Mouse (Mus musculus): ENCODE measurements around the gene Ehbp1. TPM values are rescaled to one million over a fixed set of nuclear protein-coding genes. Genes with fewer than 3 reads are reported as not detected.

The Ehbp1 gene
- total and polyA plus RNA-seq, 3 experiments: 2.5 to 4.0 (median 3.1) TPM

DNA sequence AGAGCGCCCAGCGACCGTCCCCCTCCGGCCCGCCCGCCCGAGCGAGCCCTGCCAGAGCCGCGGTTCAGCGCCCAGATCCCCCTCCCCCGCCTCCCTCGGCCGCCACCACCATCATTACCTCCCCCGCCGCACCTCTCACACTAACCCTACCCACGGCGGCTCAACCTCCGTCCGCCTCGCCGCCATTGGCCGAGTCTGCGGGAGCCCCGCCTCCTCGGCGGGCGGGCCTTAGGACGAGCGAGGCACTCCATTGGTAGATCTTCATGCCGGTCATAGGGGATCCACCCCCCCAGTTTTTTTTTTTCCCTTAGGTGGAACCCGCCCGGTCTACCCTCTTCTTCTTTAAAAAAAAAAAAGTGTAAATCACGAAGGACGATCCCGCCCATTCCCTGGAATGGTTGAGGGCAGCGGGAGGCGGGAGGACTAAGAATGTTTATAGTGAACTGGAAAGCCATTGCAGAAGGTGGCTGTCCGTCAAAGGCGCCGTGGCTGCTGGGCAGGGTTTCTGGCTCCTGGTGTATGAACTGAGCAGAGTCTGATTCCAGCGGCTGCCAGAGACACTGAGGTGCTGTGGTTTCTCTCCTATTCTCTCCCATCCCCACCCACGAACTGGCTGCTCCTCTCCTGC is 55.1 kb downstream of the Ehbp1 start:
- H3K36me3 ChIP-seq (replicated peaks in 1 of 2; ENCODE audit: control insufficient read depth in 1 of 2, insufficient read depth in 1 of 2, low read length in 1 of 2): peaks cover 0 to 10% of the 10 kb centered on the region in 2 experiments
- dilution Hi-C loops (cut with MboI; ENCODE audit: extremely low pct_ligation_motif_present, extremely low pct_unique_long_range_greater_than_20kb, low sequenced_read_pairs): no loop called here
- in situ Hi-C loops (cut with MboI; ENCODE audit: low pct_ligation_motif_present, low pct_unique_long_range_greater_than_20kb, low sequenced_read_pairs): no loop called here
- no peaks in the 10 kb centered on the region for H3K9me3 ChIP-seq (replicated peaks; ENCODE audit: low read length)
- no peaks in the 10 kb centered on the region for H3K79me2 ChIP-seq (replicated peaks; ENCODE audit: control insufficient read depth, extremely low read depth, insufficient read depth, poor library complexity, severe bottlenecking)
- peak overlapping the region; percentile 74 for H3K9ac ChIP-seq (ENCODE audit: insufficient read depth, low read depth)
- H3K4me3 ChIP-seq (replicated peaks in 1 of 3; ENCODE audit: low read depth in 2 of 3, low read length in 2 of 3, poor library complexity in 1 of 3): peak overlapping the region; percentile 58 to 74 (median 72)
- no peaks in the 10 kb centered on the region for H3K27me3 ChIP-seq (replicated peaks)
- H3K4me2 ChIP-seq (ENCODE audit: insufficient read depth, low read depth, poor library complexity, severe bottlenecking): peak overlapping the region; percentile 92
- H3K4me1 ChIP-seq (ENCODE audit: control insufficient read depth in 1 of 2, insufficient read depth in 2 of 2): peaks cover 11 to 23% of the 10 kb centered on the region in 2 experiments
- H3K27ac ChIP-seq (ENCODE audit: insufficient read depth, low read depth): no peak overlapping the region
- TF ChIP-seq SMC3 (IDR thresholded peaks at IDR 0.05; ENCODE audit: low read depth, low read length) (no peak), UBTF (IDR thresholded peaks at IDR 0.05; ENCODE audit: low read depth, low read length) (no peak), USF2 (conservative IDR thresholded peaks at IDR 0.05; ENCODE audit: low read depth, low read length) (no peak), JUN (IDR thresholded peaks at IDR 0.05; ENCODE audit: insufficient read depth, low read depth, low read length) (no peak), BHLHE40 (IDR thresholded peaks at IDR 0.05; ENCODE audit: low read depth, low read length) (0 out of 2 replicates have a peak, but pooled peaks have one; percentile 6), POLR2A (IDR thresholded peaks at IDR 0.05; ENCODE audit: low read depth, low read length) (peak; percentile 58; the same call in 1 of the 2 replicates), USF1 (IDR thresholded peaks at IDR 0.05; ENCODE audit: low read depth, low read length) (no peak), ZNF384 (IDR thresholded peaks at IDR 0.05; ENCODE audit: low read depth, low read length) (peak; percentile 100), CHD2 (IDR thresholded peaks at IDR 0.05; ENCODE audit: low read length) (peak; percentile 95), ETS1 (conservative IDR thresholded peaks at IDR 0.05; ENCODE audit: low read depth, low read length) (peak; percentile 18; the same call in 1 of the 2 replicates), MYC (IDR thresholded peaks at IDR 0.05; ENCODE audit: low read depth, low read length) (no peak), SIN3A (IDR thresholded peaks at IDR 0.05; ENCODE audit: low read length) (peak; percentile 21; the same call in 1 of the 2 replicates), CHD1 (IDR thresholded peaks at IDR 0.05; ENCODE audit: low read depth, low read length) (no peak), EP300 (IDR thresholded peaks at IDR 0.05; ENCODE audit: low read length) (no peak), MAZ (IDR thresholded peaks at IDR 0.05; ENCODE audit: low read depth, low read length) (peak; percentile 91), HCFC1 (IDR thresholded peaks at IDR 0.05; ENCODE audit: low read depth, low read length) (peak; percentile 73), ZC3H11A (IDR thresholded peaks at IDR 0.05; ENCODE audit: low read depth, low read length) (no peak), TCF12 (IDR thresholded peaks at IDR 0.05; ENCODE audit: low read depth, low read length) (peak; percentile 69), MXI1 (IDR thresholded peaks at IDR 0.05; ENCODE audit: low read depth, low read length) (no peak; the same call in none of the 2 replicates), IRF4 (IDR thresholded peaks at IDR 0.05; ENCODE audit: low read depth, low read length) (peak; percentile 29; the same call in 1 of the 2 replicates), ZMIZ1 (IDR thresholded peaks at IDR 0.05; ENCODE audit: low read depth, low read length) (peak; percentile 28; the same call in 1 of the 2 replicates), JUND (conservative IDR thresholded peaks at IDR 0.05; ENCODE audit: low read depth, low read length) (no peak), NELFE (IDR thresholded peaks at IDR 0.05; ENCODE audit: low read depth, low read length) (peak; percentile 39; the same call in 1 of the 2 replicates), CTCF (conservative IDR thresholded peaks at IDR 0.05 in 1 of 2, IDR thresholded peaks at IDR 0.05 in 1 of 2; ENCODE audit: low read depth in 2 of 2, low read length in 2 of 2) (no peak), RAD21 (IDR thresholded peaks at IDR 0.05; ENCODE audit: low read depth, low read length) (no peak), TBP (conservative IDR thresholded peaks at IDR 0.05; ENCODE audit: low read depth, low read length) (no peak), E2F4 (IDR thresholded peaks at IDR 0.05; ENCODE audit: insufficient replicate concordance, low read depth, low read length) (no peak), MAX (IDR thresholded peaks at IDR 0.05; ENCODE audit: low read length) (peak; percentile 69; the same call in 1 of the 2 replicates), GABPA (IDR thresholded peaks at IDR 0.05; ENCODE audit: insufficient replicate concordance, low read depth, low read length) (no peak), ZKSCAN1 (IDR thresholded peaks at IDR 0.05; ENCODE audit: borderline replicate concordance, low read depth, low read length) (no peak; the same call in 1 of the 2 replicates), PAX5 (IDR thresholded peaks at IDR 0.05; ENCODE audit: low read length) (no peak), MEF2A (IDR thresholded peaks at IDR 0.05; ENCODE audit: borderline replicate concordance, low read depth, low read length) (0 out of 2 replicates have a peak, but pooled peaks have one; percentile 26), MAFK (IDR thresholded peaks at IDR 0.05; ENCODE audit: insufficient replicate concordance, low read length) (no peak), KAT2A (IDR thresholded peaks at IDR 0.05; ENCODE audit: insufficient replicate concordance, low read length) (0 out of 2 replicates have a peak, but pooled peaks have one; percentile 9), NRF1 (IDR thresholded peaks at IDR 0.05; ENCODE audit: low read depth, low read length) (0 out of 2 replicates have a peak, but pooled peaks have one; percentile 8), RCOR1 (conservative IDR thresholded peaks at IDR 0.05; ENCODE audit: low read depth, low read length) (no peak), ELF1 (IDR thresholded peaks at IDR 0.05; ENCODE audit: low read depth, low read length) (peak; percentile 57), POLR2AphosphoS2 (IDR thresholded peaks at IDR 0.05; ENCODE audit: low read depth, low read length) (no peak)
- peak; percentile 91 for DNase-seq (ENCODE audit: extremely low read depth)

All from CH12.LX (cell line).